Mouse (Mus musculus) cerebellum, adult 8-10 months (tissue): Measurements from ENCODE around the gene Setd1a.
A peak's percentile ranks its signal among the peaks of the same experiment; 100 is the strongest.
"Not testable (repeated sequence)": the region's sequence is repeated elsewhere in the genome, so short reads cannot be mapped to it uniquely, and the experiment has no call there.

Source experiments
- DNase-seq: peaks from one replicate; pipeline ENCODE4 v3.0.0; 2022

Gene Setd1a

DNA sequence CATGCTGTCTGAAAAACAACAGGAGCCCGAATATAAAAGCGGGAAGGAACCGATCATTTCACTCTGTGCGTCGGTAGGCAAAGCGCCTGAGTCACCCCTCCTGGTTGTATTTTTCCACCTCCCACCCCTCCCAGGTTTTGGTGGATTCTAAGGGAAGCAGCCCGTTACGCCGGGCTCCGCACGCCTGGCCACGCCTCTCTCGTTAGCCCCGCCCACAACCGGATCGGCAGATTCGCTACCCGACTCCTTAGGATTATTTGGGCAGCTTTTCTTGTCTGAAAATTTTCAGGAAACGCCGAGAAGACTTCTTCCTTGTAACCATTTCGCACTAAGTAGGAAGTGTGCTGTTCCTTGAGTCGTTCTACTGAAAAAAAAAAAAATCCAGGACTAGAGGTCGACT, at the start of gene Setd1a:
Gene Setd1a (plus strand): TSS at position 245 of the 400 bp plus-strand sequence.
- DNase-seq, result peak; percentile 91

GRCm38 (mm10) chr7:127727898-127728297, 48.6 kb upstream of the Setd1a start:
- DNase-seq, result no peak

DNA sequence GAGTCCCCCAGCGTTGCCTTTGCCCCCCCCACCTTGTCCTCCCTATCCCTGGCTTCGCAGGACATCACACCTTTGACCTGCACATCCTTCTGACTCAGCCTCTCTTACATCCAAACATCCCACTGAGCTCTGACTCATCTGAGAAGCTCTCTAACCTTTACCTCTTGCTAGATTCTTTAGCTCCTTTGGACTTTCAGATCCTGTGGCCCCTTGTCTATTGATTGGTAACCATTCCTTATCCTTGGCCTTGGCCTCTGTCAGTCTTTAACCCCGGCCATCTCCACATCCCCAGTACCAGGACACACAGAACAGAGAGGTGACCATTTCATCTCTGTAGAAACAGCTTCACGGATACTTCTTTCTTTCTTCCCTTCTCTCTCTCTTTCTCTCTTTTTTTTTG, 46.3 kb upstream of the Setd1a start:
- DNase-seq, result no peak

GRCm38 (mm10) chr7:127732066-127732465, 44.4 kb upstream of the Setd1a start, which contains the start of gene Ctf2:
Gene Ctf2, minus strand, starts transcription at chr7:127732166.
- DNase-seq, result not testable (repeated sequence)

GRCm38 (mm10) chr7:127744366-127745045, 32.0 kb upstream of the Setd1a start, which contains the start of gene Fbxl19:
Gene Fbxl19, plus strand, starts transcription at chr7:127744543.
- DNase-seq, result peak; percentile 80

- DNase-seq, result peak; percentile 91
Measured at GRCm38 (mm10) chr7:127745251-127745651, 31.2 kb upstream of the Setd1a start.

DNA sequence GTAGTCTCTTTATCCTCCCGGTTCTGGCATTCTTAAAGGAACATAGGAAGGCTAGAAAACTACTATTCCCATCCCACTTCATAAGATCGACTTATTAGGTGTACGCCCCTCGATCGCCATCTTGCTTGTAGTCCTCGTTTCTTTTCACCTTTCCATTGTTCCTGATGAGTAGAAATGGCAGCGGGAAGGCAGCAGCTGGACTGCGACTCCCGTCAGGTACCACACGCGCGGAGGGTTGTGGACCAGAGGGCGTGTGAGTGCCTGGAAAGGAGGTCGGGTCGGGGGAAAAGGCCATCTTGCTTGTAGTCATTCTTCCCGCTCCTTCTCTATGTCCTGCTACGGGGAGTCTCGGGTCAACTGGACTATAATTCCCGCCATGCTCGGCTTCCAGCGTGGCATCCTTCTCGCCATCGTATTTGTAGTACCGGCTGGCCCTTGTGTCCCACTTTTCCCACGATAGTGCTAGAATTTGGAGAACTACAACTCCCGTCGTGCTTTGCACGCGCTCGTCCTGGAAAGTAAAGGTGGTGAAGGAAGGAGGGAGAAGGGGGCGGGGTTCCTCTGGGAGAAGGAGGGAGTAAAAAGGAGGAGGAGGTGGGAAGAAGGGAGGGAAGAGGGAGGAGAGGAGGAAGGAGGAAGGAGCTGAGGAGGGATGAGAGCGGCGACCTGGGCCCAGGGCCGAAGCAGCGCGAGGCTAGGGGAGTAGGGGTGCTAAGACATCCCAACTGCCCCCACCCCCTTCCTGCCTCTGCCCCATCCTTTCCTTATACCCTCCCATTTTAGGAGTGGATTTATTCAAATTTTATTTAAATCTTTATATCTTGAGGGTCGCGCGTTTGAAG, 30.6 kb upstream of the Setd1a start:
- DNase-seq, result peak; percentile 95

DNA sequence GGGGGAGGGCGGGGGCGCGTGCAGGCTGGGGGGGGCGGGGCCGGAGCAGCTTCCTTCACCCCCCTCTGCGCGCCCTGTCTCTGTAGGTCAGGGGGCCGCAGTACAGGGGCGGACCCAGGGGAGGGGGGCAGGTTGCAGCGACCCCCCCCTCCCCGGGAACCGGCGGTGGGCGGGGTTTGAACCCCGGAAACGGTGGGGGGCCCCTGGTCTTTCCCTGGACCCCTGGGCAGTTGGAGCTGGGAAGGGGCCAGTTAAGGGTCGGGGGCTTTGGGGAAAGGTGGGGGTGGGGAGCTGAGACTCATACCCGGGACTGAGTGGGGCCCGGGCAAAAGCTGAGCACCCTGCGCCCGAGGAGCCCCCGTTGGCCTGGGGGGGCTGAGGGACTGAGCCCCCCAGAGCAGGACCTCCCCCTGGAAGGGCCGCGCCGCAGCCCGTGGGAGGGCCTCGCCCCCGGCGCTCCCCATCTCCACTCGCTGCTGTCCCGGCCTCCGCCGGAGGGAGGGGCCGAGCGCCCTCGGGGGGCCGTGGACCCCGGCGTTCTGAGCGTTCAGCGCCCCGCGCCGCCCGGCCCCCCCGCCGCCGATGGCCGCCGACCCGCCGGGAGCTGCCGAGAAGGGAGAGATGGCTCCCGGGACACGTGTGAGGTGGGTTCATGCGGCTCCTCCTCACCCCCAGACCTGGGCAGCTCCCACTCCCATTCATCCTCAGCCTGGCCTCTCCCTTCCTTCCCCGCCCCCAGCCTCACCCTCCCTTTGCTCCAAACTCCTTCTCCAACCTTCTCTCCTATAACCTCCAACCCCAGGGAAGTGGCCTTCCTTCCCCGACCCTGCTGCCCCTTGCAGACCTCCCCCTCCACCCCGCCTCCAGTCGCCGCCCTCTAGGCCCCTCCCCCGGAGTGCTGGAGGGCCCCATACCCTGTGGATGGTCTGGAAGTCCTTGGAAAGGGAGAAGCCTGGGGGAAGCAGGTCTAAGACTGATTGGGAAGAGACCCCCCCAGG, 29.7 kb upstream of the Setd1a start:
- peak; percentile 69 for DNase-seq

DNA sequence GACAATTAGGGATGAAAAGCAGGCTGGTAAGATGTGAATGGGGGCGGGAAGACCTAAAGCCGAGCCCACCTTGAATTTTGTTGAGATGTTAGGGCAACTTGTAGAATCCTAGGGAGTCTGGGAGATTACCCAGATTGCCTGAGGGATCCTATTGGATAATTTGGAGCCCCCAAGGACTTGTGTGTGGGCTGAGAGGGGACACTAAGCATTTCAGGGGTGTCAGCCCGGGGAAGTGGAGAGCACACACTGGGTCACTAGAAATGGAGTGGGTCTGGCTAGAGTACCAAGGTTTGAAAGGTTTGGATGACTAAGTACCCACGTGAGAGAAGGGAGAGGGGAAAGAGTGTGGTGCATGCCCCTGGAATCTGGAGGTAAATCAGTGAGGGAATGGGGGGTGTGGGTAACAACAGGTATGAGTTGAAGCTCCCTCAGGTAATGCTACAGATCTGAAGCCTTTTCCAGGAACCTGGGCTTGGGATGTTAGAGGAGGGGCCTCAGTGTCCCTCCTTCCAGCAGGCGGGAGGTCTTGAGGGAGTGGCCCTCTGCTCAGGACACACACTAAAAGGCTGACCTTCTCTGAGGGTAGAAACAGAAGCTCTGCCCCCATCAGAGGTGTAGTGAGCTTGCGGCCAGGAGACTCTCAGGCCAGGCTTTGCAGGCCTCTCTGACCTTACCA, 28.8 kb upstream of the Setd1a start:
- peak; percentile 45 for DNase-seq

- no peak for DNase-seq
Measured at GRCm38 (mm10) chr7:127748235-127748560, 28.3 kb upstream of the Setd1a start.

- peak; percentile 42 for DNase-seq
Measured at GRCm38 (mm10) chr7:127750131-127751127, 26.0 kb upstream of the Setd1a start.

DNA sequence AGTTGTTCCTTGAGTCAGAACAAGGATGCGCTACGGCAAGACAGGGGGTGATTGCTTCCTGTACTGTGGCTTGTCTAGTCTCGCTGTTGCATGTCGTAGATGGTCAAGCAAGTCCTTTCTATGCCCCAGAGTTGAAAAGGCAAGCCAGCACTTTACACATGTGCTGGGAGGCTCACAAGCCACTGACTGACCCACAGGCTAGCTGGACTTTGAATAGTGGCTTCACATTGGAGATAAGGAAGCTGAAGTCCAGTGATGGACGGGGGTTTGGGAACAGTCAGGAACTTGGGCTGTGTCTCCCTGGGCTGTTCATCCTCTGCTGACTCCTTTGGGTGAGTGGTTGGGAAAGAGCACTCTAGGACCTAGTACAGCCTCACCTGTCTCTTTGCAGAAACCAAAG, 24.9 kb upstream of the Setd1a start:
- no peak for DNase-seq

DNA sequence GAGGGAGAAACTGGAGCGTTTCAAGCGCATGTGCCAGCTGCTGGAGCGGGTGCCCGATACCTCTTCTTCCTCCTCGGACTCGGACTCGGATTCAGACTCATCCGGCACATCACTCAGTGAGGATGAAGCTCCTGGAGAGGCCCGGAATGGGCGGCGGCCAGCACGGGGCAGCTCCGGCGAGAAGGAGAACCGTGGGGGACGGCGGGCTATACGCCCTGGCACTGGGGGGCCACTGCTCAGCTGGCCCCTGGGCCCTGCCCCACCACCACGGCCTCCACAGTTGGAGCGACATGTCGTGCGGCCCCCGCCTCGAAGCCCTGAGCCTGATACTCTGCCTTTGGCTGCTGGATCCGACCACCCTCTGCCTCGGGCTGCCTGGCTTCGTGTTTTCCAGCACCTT, 24.4 kb upstream of the Setd1a start:
- peak; percentile 35 for DNase-seq

GRCm38 (mm10) chr7:127753158-127753557, 23.3 kb upstream of the Setd1a start:
- no peak for DNase-seq

- no peak for DNase-seq
Measured at GRCm38 (mm10) chr7:127753741-127754140, 22.7 kb upstream of the Setd1a start.

- no peak for DNase-seq
Measured at GRCm38 (mm10) chr7:127759716-127760115, 16.8 kb upstream of the Setd1a start.

GRCm38 (mm10) chr7:127760478-127760877, 16.0 kb upstream of the Setd1a start:
- no peak for DNase-seq

DNA sequence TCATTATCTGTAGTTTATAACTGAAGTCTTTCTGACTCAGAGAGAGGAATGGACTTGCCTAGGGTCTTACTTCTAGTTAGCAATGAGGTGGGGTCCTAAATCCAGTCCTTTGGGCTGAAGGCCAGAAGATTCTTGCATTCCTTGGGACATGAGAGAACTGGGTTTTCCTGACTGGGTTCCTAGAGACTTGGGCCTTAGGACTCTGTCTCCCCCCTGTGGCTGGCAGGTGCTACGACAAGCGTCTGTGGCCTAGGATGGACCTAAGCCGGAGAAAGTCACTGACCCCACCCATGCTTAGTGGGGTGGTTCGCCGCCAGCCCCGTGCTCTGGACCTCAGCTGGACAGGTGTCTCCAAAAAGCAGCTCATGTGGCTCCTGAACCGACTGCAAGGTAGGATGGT, 15.4 kb upstream of the Setd1a start:
- DNase-seq, result peak; percentile 75

GRCm38 (mm10) chr7:127763642-127764041, 12.8 kb upstream of the Setd1a start:
- no peak for DNase-seq

DNA sequence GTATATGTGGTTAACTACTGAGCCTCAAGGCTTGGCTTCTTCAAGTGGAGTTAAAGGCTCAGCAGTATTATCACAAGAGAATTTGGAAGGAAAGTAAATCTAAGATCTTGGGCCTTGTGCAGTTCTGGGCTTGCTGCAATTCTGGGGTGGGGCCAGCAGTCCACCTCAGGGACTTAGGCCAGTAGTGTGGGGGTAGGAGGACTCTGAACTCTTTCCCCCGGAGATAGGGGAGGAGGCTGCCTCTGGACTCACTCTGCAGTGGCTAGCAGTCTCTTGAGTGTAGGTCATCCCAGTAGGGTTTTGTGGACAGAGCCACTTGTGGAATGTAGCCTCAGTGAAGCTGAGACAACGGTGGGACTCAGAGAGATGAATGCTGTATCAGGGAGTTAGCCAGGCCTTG, 10.7 kb upstream of the Setd1a start:
- no peak for DNase-seq
